Mouse (Mus musculus) embryonic fibroblast, embryonic 13.5 days (primary cell): ENCODE data around the gene Wwtr1.

ENCODE experiments used
- CTCF ChIP-seq: IDR thresholded peaks from 2 replicates; pipeline ENCODE4 v1.5.1; 2011; ENCODE audit warnings: mild to moderate bottlenecking, control low read depth, low read length, moderate library complexity, borderline replicate concordance; ENCODE audit not compliant: insufficient read depth
- POLR2A ChIP-seq: IDR thresholded peaks from 2 replicates; pipeline ENCODE4 v1.6.1; 2011; ENCODE audit warnings: low read depth, mild to moderate bottlenecking, control low read depth, low read length, moderate library complexity

GRCm38 (mm10) chr3:57535483-57536185, 40.1 kb downstream of the Wwtr1 start:
- TF ChIP-seq CTCF, result no peak
- TF ChIP-seq POLR2A, result no peak
